Mouse (Mus musculus) midbrain, postnatal 0 days (tissue): ENCODE results near the gene Dcps. TPM values are rescaled to one million over a fixed set of nuclear protein-coding genes. Genes with fewer than 3 reads are reported as not detected.
A peak's percentile ranks its signal among the peaks of the same experiment; 100 is the strongest.

Experiments used
- ATAC-seq: fragments of 200-750 bp; cut with Nextera tagmentation; 2 replicates; pipeline ENCODE4 v1.8.0; 2017; ENCODE audit warnings: moderate number of reproducible peaks, mild to moderate bottlenecking, moderate TSS enrichment, moderate library complexity; ENCODE audit not compliant: low FRiP score
- DNase-seq: peaks from one replicate; pipeline ENCODE4 v3.0.0-alpha.2; 2015; ENCODE audit warnings: low spot score
- H3K27ac ChIP-seq: fragments of 300-500 bp; sonication (generic); 2 replicates; pipeline ENCODE4 v1.5.1; 2014; ENCODE audit warnings: low read depth, mild to moderate bottlenecking, low read length, mixed read lengths
- H3K27me3 ChIP-seq: fragments of 300-500 bp; sonication (generic); 2 replicates; pipeline ENCODE4 v1.6.1; 2014; ENCODE audit warnings: low read length, control low read depth, mixed read lengths; ENCODE audit not compliant: insufficient read depth
- H3K36me3 ChIP-seq: fragments of 300-500 bp; sonication (generic); 2 replicates; pipeline ENCODE4 v1.6.1; 2014; ENCODE audit warnings: low read length, control low read depth, mixed read lengths; ENCODE audit not compliant: insufficient read depth
- H3K4me1 ChIP-seq: fragments of 300-500 bp; sonication (generic); 2 replicates; pipeline ENCODE4 v1.6.1; 2014; ENCODE audit warnings: mild to moderate bottlenecking, control low read depth, antibody characterized with exemption, low read length, mixed read lengths; ENCODE audit not compliant: insufficient read depth
- H3K4me2 ChIP-seq: fragments of 300-500 bp; sonication (generic); 2 replicates; pipeline ENCODE4 v1.6.1; 2014; ENCODE audit warnings: low read depth, mild to moderate bottlenecking, low read length, mixed read lengths; ENCODE audit not compliant: poor library complexity, severe bottlenecking
- H3K4me3 ChIP-seq: fragments of 300-500 bp; sonication (generic); 2 replicates; pipeline ENCODE4 v1.5.1; 2014; ENCODE audit warnings: low read depth, mild to moderate bottlenecking, low read length, moderate library complexity
- H3K9ac ChIP-seq: fragments of 300-500 bp; sonication (generic); replicated peaks from 2 replicates; pipeline ENCODE4 v1.6.1; 2014; ENCODE audit warnings: mild to moderate bottlenecking, low read length, moderate library complexity, mixed read lengths; ENCODE audit not compliant: poor library complexity, severe bottlenecking
- H3K9me3 ChIP-seq: fragments of 300-500 bp; sonication (generic); 2 replicates; pipeline ENCODE4 v1.6.1; 2016; ENCODE audit warnings: low read length, control low read depth
- CTCF ChIP-seq: IDR thresholded peaks from 2 replicates; pipeline ENCODE4 v1.5.1; 2016; ENCODE audit warnings: antibody characterized with exemption, mild to moderate bottlenecking
- whole genome bisulfite sequencing: fragments of 180-500 bp; shearing (Covaris S2); extraction: QIAGEN DNeasy Blood & Tissue Kit; methylation state at CpG from one replicate; pipeline ENCODE4 v1.1.7; 2014; 5-methylcytosine and 5-hydroxymethylcytosine counted together
- polyA plus RNA-seq: library from polyadenylated mRNA; unstranded; fragments of >200 nt; fragmentation: Nextera tagmentation; extraction: Ambion mirVana; gene quantifications from 2 replicates; pipeline ENCODE4 v1.2.1, GENCODE M21; 2015
- total RNA-seq: library from RNA; depleted of rRNA; stranded (reverse); fragments of >200 nt; gene quantifications from 2 replicates; pipeline ENCODE4 v1.2.3, GENCODE M21; 2014

Gene Dcps
- total and polyA plus RNA-seq, 2 experiments from 2014 or later, result 39.6 to 58.4 TPM

- no peak for TF ChIP-seq CTCF
Measured at GRCm38 (mm10) chr9:35204421-35204820, 28.6 kb upstream of the Dcps start.

GRCm38 (mm10) chr9:35203536-35203935 lies 27.7 kb upstream of the Dcps start:
- TF ChIP-seq CTCF, result no peak
- peaks cover 7% of the 10 kb centered on the region; the same call in 1 of the 2 replicates for H3K4me1 ChIP-seq
- DNase-seq (no peak), ATAC-seq (no peak)
- H3K9me3 ChIP-seq, result no peaks in the 10 kb centered on the region
- H3K27me3 ChIP-seq, result no peaks in the 10 kb centered on the region
- H3K36me3 ChIP-seq, result peaks cover 34% of the 10 kb centered on the region
- no peak overlapping the region for H3K4me3 ChIP-seq
- no peak overlapping the region for H3K27ac ChIP-seq
- H3K4me2 ChIP-seq, result no peak overlapping the region
- 66% methylated on average over 3 of the region's 3 CpGs for WGBS
- H3K9ac ChIP-seq, result no peak overlapping the region

More at GRCm38 (mm10) chr9:35204421-35204820, 28.6 kb upstream of the Dcps start:
- no peak overlapping the region for H3K27ac ChIP-seq
- no peak for DNase-seq
- H3K9me3 ChIP-seq, result no peaks in the 10 kb centered on the region
- H3K9ac ChIP-seq, result no peak overlapping the region
- 93% methylated on average over 2 of the region's 2 CpGs for WGBS
- no peak overlapping the region for H3K4me3 ChIP-seq
- no peaks in the 10 kb centered on the region for H3K27me3 ChIP-seq
- H3K4me1 ChIP-seq, result peaks cover 7% of the 10 kb centered on the region; the same call in 1 of the 2 replicates
- no peak overlapping the region for H3K4me2 ChIP-seq
- H3K36me3 ChIP-seq, result peaks cover 34% of the 10 kb centered on the region
- no peak for ATAC-seq

- Histone ChIP-seq H3K4me1 (peaks cover 7% of the 10 kb centered on the region; the same call in 1 of the 2 replicates), H3K9ac (peak overlapping the region; percentile 44; the same call in 1 of the 2 replicates), H3K4me2 (peak overlapping the region; percentile 87), H3K36me3 (peaks cover 12% of the 10 kb centered on the region), H3K4me3 (peak overlapping the region; percentile 45; the same call in 1 of the 2 replicates), H3K27ac (no peak overlapping the region), H3K27me3 (no peaks in the 10 kb centered on the region), H3K9me3 (no peaks in the 10 kb centered on the region)
- ATAC-seq, result no peak; the same call in 1 of the 2 replicates
- peak; percentile 7; the same call in 1 of the 2 replicates for TF ChIP-seq CTCF
- peak; percentile 10 for DNase-seq
- WGBS, result 56% methylated on average over 9 of the region's 9 CpGs
Measured at GRCm38 (mm10) chr9:35200529-35201060, 24.7 kb upstream of the Dcps start.

GRCm38 (mm10) chr9:35199772-35200471 lies 24.1 kb upstream of the Dcps start, which contains the start of the genes Srpr and Tirap:
Srpr (plus strand) TSS chr9:35200175.
Tirap (minus strand) TSS chr9:35200291.
- peaks cover 7% of the 10 kb centered on the region; the same call in 1 of the 2 replicates for H3K4me1 ChIP-seq
- H3K27me3 ChIP-seq, result no peaks in the 10 kb centered on the region
- peaks cover 5% of the 10 kb centered on the region; the same call in 1 of the 2 replicates for H3K36me3 ChIP-seq
- peak; percentile 78 for TF ChIP-seq CTCF
- H3K27ac ChIP-seq, result no peak within 1 kb of the TSS
- no peaks in the 10 kb centered on the region for H3K9me3 ChIP-seq
- peak within 1 kb of the TSS; percentile 45 for H3K4me3 ChIP-seq
- peak; percentile 88 for ATAC-seq
- DNase-seq, result peak; percentile 77
- under 1% methylated on average over 41 of the region's 44 CpGs for WGBS
- peak within 1 kb of the TSS; percentile 87 for H3K4me2 ChIP-seq
- peak within 1 kb of the TSS; percentile 44 for H3K9ac ChIP-seq

- no peak for TF ChIP-seq CTCF
- Histone ChIP-seq H3K9me3 (no peaks in the 10 kb centered on the region), H3K27ac (no peak overlapping the region), H3K9ac (peak overlapping the region; percentile 44), H3K36me3 (no peaks in the 10 kb centered on the region; the same call in 1 of the 2 replicates), H3K4me3 (peak overlapping the region; percentile 45), H3K27me3 (no peaks in the 10 kb centered on the region), H3K4me2 (peak overlapping the region; percentile 87), H3K4me1 (peaks cover 7% of the 10 kb centered on the region; the same call in 1 of the 2 replicates)
- WGBS, result 26% methylated on average over 18 of the region's 18 CpGs
- ATAC-seq, result peak; percentile 41
- DNase-seq, result peak; percentile 3
Measured at GRCm38 (mm10) chr9:35198945-35199771, 23.3 kb upstream of the Dcps start.
